Mouse (Mus musculus) forebrain, embryonic 13.5 days (tissue): ENCODE data around the gene Clip3. TPM values are rescaled to one million over a fixed set of nuclear protein-coding genes. Genes with fewer than 3 reads are reported as not detected.

Experiments
- ATAC-seq: fragments of 200-750 bp; cut with Nextera tagmentation; 2 replicates; pipeline ENCODE4 v1.8.0; 2017
- H3K27ac ChIP-seq: fragments of 300-500 bp; sonication (generic); 2 replicates; pipeline ENCODE4 v1.5.1; 2015; ENCODE audit warnings: inconsistent platforms, mild to moderate bottlenecking, moderate library complexity
- H3K27me3 ChIP-seq: fragments of 300-500 bp; sonication (generic); 2 replicates; pipeline ENCODE4 v1.6.1; 2015; ENCODE audit warnings: mild to moderate bottlenecking, inconsistent platforms
- H3K36me3 ChIP-seq: fragments of 300-500 bp; sonication (generic); 2 replicates; pipeline ENCODE4 v1.6.1; 2015; ENCODE audit warnings: mild to moderate bottlenecking, inconsistent platforms; ENCODE audit not compliant: poor library complexity, severe bottlenecking
- H3K4me1 ChIP-seq: fragments of 300-500 bp; sonication (generic); 2 replicates; pipeline ENCODE4 v1.6.1; 2015; ENCODE audit warnings: inconsistent platforms
- H3K4me2 ChIP-seq: fragments of 300-500 bp; sonication (generic); 2 replicates; pipeline ENCODE4 v1.6.1; 2015; ENCODE audit warnings: inconsistent platforms, mild to moderate bottlenecking, moderate library complexity
- H3K4me3 ChIP-seq: fragments of 300-500 bp; sonication (generic); 2 replicates; pipeline ENCODE4 v1.5.1; 2015; ENCODE audit warnings: mild to moderate bottlenecking, inconsistent platforms
- H3K9ac ChIP-seq: fragments of 300-500 bp; sonication (generic); 2 replicates; pipeline ENCODE4 v1.6.1; 2015; ENCODE audit warnings: mild to moderate bottlenecking, inconsistent platforms
- H3K9me3 ChIP-seq: fragments of 300-500 bp; sonication (generic); replicated peaks from 2 replicates; pipeline ENCODE4 v1.6.1; 2016; ENCODE audit warnings: inconsistent platforms
- WGBS: fragments of 180-500 bp; shearing (Covaris S2); methylation state at CpG from one replicate; pipeline ENCODE4 v1.1.7; 2015; 5-methylcytosine and 5-hydroxymethylcytosine counted together
- polyA plus RNA-seq: library from polyadenylated mRNA; unstranded; fragments of >200 nt; fragmentation: Nextera tagmentation; extraction: Ambion mirVana; gene quantifications from 2 replicates; pipeline ENCODE4 v1.2.1, GENCODE M21; 2015

Clip3 gene
- polyA plus RNA-seq, 1 experiment from 2014 or later: 91.4 TPM

DNA sequence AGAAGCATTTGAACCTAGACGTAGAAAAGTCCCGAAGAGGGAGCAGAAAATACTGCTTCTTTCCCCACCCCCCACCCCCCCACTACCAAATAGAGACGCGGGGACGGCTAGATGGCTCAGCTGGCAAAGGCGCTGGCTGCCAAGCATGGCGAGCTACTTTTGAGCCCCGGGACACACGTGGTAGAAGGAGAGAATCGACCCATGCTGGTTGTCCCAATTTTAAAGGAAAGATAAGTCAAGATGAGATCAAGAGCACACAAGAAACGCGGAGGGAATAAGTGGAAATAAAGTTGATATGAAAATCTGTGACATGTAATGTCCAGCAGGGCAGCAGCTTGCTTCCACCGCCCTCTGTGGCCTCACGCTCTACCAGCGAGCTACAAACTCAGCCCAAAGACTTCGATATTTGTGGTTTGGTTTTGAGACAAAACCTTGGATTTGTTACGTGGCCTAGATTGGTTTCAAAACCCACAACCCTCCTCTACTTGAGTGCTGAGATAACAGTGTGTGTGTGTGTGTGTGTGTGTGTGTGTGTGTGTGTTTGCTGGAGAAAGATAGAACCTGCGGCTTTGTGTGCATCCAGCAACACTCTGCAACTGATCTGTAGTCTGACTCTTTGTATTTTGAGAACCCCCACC lies 41.2 kb downstream of the Clip3 start:
- Histone ChIP-seq H3K4me2 (peak overlapping the region; percentile 47; the same call in 1 of the 2 replicates), H3K27ac (no peak overlapping the region)

GRCm38 (mm10) chr7:30333436-30333835 lies 41.9 kb downstream of the Clip3 start:
- WGBS: 31% methylated on average over 4 of the region's 4 CpGs
- Histone ChIP-seq H3K9ac (no peak overlapping the region), H3K27me3 (peaks cover 19% of the 10 kb centered on the region), H3K4me2 (no peak overlapping the region), H3K27ac (no peak overlapping the region), H3K4me3 (no peak overlapping the region), H3K36me3 (no peaks in the 10 kb centered on the region), H3K4me1 (peaks cover 29% of the 10 kb centered on the region), H3K9me3 (no peaks in the 10 kb centered on the region)
- no peak; the same call in 1 of the 2 replicates for ATAC-seq

More for the DNA sequence above, 41.2 kb downstream of the Clip3 start:
- H3K27me3 ChIP-seq: peaks cover 19% of the 10 kb centered on the region
- ATAC-seq: no peak
- WGBS: 62% methylated on average over 18 of the region's 18 CpGs
- no peaks in the 10 kb centered on the region for H3K36me3 ChIP-seq
- peaks cover 29% of the 10 kb centered on the region for H3K4me1 ChIP-seq
- no peak overlapping the region for H3K9ac ChIP-seq
- no peaks in the 10 kb centered on the region for H3K9me3 ChIP-seq
- H3K4me3 ChIP-seq: no peak overlapping the region

DNA sequence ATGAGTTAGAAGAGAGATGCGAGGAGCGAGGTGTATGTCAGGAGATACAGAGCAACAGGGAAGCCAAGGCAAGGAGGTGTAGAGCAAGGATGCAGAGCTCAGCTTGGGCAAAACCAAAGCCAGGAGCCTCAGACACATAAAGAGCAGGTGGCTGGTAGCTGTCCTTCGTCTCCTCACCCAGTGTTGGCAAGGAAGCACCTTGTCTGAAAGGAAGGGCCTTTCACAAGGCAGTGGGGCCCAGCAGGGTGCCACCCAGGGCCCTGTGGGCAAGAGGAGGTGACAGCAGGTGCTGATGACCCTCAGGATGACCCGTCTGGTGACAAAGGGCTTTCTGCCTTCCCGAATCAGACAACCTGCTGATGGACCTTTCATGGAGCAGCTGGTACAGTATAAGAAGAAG lies 43.0 kb downstream of the Clip3 start:
- Histone ChIP-seq H3K27ac (no peak overlapping the region), H3K9ac (peak overlapping the region; percentile 22; the same call in 1 of the 2 replicates), H3K4me3 (no peak overlapping the region), H3K27me3 (peaks cover 22% of the 10 kb centered on the region), H3K4me2 (no peak overlapping the region), H3K9me3 (no peaks in the 10 kb centered on the region), H3K36me3 (no peaks in the 10 kb centered on the region), H3K4me1 (peaks cover 29% of the 10 kb centered on the region)
- no peak for ATAC-seq
- WGBS: 52% methylated on average over 5 of the region's 5 CpGs

DNA sequence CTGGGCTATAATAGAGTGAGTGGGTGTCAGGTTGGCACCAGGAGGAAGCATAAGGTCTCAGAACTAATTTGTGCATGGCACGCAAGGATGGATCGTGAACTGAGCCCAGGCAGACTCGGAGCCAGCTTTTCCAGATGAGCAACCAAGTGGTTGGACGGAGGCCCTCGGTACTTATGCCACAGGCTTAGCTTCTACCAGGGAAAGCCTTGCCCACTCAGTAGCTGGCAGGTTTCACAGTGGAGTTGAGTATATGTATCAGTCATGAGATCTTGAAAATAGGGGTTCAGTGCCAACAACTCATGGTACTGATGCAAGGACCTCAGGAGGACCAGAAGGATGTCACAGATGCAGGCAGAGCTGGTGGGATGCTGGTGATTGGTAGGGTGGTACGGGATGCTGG lies 44.2 kb downstream of the Clip3 start:
- WGBS: 75% methylated on average over 6 of the region's 6 CpGs
- no peak overlapping the region for H3K4me3 ChIP-seq
- H3K9me3 ChIP-seq: no peaks in the 10 kb centered on the region
- no peak overlapping the region for H3K27ac ChIP-seq
- no peaks in the 10 kb centered on the region for H3K36me3 ChIP-seq
- H3K4me1 ChIP-seq: peaks cover 29% of the 10 kb centered on the region
- H3K9ac ChIP-seq: no peak overlapping the region
- no peak for ATAC-seq
- H3K27me3 ChIP-seq: peaks cover 24% of the 10 kb centered on the region
- H3K4me2 ChIP-seq: no peak overlapping the region

- no peak overlapping the region for H3K27ac ChIP-seq
- peaks cover 27% of the 10 kb centered on the region for H3K4me1 ChIP-seq
- H3K9ac ChIP-seq: no peak overlapping the region
- ATAC-seq: peak; percentile 56
- H3K36me3 ChIP-seq: no peaks in the 10 kb centered on the region
- peaks cover 24% of the 10 kb centered on the region for H3K27me3 ChIP-seq
- peak overlapping the region; percentile 16; the same call in 1 of the 2 replicates for H3K4me2 ChIP-seq
- WGBS: 2% methylated on average over 9 of the region's 9 CpGs
- no peaks in the 10 kb centered on the region for H3K9me3 ChIP-seq
- no peak overlapping the region for H3K4me3 ChIP-seq
Observed at GRCm38 (mm10) chr7:30336384-30336783, 44.9 kb downstream of the Clip3 start.

DNA sequence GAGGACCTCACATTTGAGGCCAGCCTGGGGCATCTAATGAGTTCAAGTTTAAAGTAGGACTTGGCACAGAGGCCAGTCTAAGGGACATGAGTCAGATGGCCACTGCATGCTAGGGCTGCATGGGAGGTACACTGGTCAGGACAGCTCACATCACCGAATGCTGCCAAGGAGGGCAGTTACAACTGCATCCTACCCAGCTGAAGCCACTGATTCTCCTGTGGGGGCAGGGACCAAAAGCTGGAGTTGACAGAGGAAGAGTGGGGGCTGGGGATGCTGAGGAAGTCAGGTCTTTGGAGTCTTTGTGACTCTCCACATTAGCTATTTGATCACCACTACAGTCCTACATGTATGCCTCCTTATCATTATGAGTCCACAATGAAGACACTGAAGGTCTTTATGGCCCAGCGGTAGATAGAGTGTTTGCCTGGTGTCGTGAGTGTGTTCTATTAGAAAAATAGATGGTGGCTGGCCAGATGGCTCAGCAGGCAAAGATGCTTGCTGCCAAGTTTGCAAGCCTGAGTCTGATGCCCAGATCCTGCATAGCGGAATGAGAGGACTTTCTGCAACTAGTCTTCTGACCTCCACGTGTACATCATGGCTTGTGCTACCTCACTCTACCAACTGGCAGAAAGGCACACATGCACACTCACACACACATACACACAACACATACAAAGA lies 48.0 kb downstream of the Clip3 start:
- 72% methylated on average over 5 of the region's 5 CpGs for WGBS
- Histone ChIP-seq H3K9ac (no peak overlapping the region), H3K4me3 (no peak overlapping the region), H3K27me3 (peaks cover 29% of the 10 kb centered on the region), H3K9me3 (no peaks in the 10 kb centered on the region), H3K27ac (no peak overlapping the region), H3K4me1 (peaks cover 2% of the 10 kb centered on the region; the same call in 1 of the 2 replicates), H3K4me2 (no peak overlapping the region), H3K36me3 (no peaks in the 10 kb centered on the region)
- no peak for ATAC-seq

GRCm38 (mm10) chr7:30346635-30347379 lies 55.3 kb downstream of the Clip3 start:
- Histone ChIP-seq H3K27ac (no peak overlapping the region), H3K4me3 (no peak overlapping the region), H3K4me2 (no peak overlapping the region), H3K4me1 (0 out of 2 replicates have a peak, but pooled peaks cover 6% of the 10 kb centered on the region), H3K27me3 (peaks cover 50% of the 10 kb centered on the region), H3K9me3 (no peaks in the 10 kb centered on the region), H3K9ac (no peak overlapping the region), H3K36me3 (no peaks in the 10 kb centered on the region)
- 28% methylated on average over 21 of the region's 21 CpGs for WGBS
- ATAC-seq: no peak

DNA sequence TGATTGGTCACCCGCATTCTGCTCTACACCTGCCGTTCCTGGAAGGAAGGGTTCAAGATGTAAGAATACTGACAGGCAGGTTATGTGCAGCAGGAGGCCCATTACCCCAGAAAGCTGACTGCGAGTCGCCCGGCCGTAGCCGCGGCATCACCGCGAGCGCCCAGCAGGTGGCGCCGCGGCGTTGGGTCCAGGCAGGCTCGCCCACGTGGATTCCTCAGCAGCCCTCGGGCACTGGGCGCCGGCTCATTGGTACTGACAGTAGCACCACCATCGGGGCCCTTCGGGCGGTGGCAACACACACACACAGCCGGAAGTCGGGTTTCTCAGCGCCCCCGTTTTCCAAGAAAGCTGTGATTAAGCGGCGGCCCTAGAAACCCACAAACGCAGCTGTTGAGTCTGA lies 56.3 kb downstream of the Clip3 start:
- H3K4me2 ChIP-seq: peak overlapping the region; percentile 45
- no peak overlapping the region; the same call in 1 of the 2 replicates for H3K4me3 ChIP-seq
- peak overlapping the region; percentile 26; the same call in 1 of the 2 replicates for H3K9ac ChIP-seq
- H3K9me3 ChIP-seq: no peaks in the 10 kb centered on the region
- 2% methylated on average over 30 of the region's 30 CpGs for WGBS
- H3K4me1 ChIP-seq: 0 out of 2 replicates have a peak, but pooled peaks cover 6% of the 10 kb centered on the region
- no peaks in the 10 kb centered on the region for H3K36me3 ChIP-seq
- no peak overlapping the region for H3K27ac ChIP-seq
- peaks cover 50% of the 10 kb centered on the region for H3K27me3 ChIP-seq
- peak; percentile 70 for ATAC-seq

GRCm38 (mm10) chr7:30353279-30353822 lies 61.8 kb downstream of the Clip3 start:
- ATAC-seq: peak; percentile 58; the same call in 1 of the 2 replicates
- no peak overlapping the region for H3K27ac ChIP-seq
- WGBS: 18% methylated on average over 6 of the region's 6 CpGs
- peaks cover 16% of the 10 kb centered on the region for H3K27me3 ChIP-seq
- no peak overlapping the region for H3K9ac ChIP-seq
- H3K4me3 ChIP-seq: no peak overlapping the region
- H3K36me3 ChIP-seq: peaks cover 31% of the 10 kb centered on the region
- no peak overlapping the region for H3K4me2 ChIP-seq
- H3K9me3 ChIP-seq: no peaks in the 10 kb centered on the region
- H3K4me1 ChIP-seq: peaks cover 12% of the 10 kb centered on the region; the same call in 1 of the 2 replicates

DNA sequence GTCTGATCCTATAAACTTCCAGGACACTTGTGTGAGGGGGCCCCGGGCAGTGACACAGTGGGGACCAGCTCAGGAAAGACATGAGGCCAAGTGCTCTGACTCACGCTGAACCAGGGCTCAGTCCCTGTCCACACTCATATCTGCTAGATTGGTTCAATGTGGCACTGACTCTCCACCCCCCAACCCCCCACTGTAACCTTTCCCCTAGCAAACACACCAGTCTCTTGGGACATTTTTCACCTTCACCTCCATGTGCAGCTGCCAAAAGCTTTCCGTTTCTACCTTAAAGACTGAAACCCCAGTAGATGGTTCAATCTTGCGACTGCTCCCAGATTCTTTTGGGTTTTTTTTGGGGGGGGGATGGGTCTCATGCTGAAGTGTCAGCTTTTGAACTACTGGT lies 62.5 kb downstream of the Clip3 start:
- Histone ChIP-seq H3K9me3 (no peaks in the 10 kb centered on the region), H3K4me1 (peaks cover 14% of the 10 kb centered on the region), H3K27ac (no peak overlapping the region), H3K27me3 (peaks cover 10% of the 10 kb centered on the region; the same call in 1 of the 2 replicates), H3K4me3 (no peak overlapping the region), H3K4me2 (no peak overlapping the region), H3K9ac (no peak overlapping the region), H3K36me3 (peaks cover 32% of the 10 kb centered on the region)
- 78% methylated on average over 4 of the region's 4 CpGs for WGBS
- no peak for ATAC-seq
